Mouse (Mus musculus) ES-Bruce4 (cell line): ENCODE results near the gene Kif1c.

Experiments
- CTCF ChIP-seq: IDR thresholded peaks from one replicate; pipeline ENCODE4 v1.8.1; 2011; ENCODE audit warnings: low read depth, low read length
- EP300 ChIP-seq: IDR thresholded peaks from 2 replicates; pipeline ENCODE4 v1.6.1; 2011; ENCODE audit warnings: low read depth, low read length; ENCODE audit not compliant: insufficient read depth
- POLR2A ChIP-seq: IDR thresholded peaks from one replicate; pipeline ENCODE4 v1.8.1; 2011; ENCODE audit warnings: low read length; ENCODE audit not compliant: insufficient read depth

DNA sequence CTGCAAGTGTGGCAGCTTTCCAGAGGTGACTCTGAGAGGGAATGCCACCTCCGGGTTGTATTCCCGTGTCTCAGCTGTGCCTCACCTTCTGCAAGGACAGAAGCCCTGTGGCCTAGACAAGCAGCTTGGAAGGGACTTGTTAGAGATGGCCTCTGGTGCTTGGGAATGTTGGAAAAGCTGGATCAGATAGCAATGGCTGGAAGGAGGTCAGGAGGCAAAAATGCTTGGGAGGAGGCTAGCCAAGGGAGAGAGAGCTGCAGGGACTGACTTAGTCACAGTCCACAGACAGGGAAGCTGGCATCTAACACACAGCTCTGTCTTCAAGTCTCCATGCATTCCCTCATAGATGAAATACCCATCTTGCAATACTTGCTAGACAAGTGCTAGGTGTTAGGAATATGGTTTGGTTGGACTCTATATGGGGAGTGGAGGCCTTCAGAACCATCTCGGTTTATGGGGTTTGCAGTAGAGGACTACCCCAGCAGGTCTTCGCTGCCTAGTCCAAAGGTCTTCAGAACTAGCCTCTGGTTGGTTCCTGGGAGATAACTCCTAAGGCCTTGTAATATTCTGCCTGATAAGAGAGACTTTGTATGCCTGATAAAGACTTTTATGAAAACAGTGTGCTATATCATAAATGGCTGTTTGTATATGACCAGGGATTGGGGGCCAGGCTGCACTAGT, 52.1 kb downstream of the Kif1c start:
- TF ChIP-seq POLR2A (no peak), CTCF (no peak), EP300 (no peak)
